Mouse (Mus musculus) C3H10T1/2 (cell line): ENCODE results near the gene Dppa1. TPM values are rescaled to one million over a fixed set of nuclear protein-coding genes. Genes with fewer than 3 reads are reported as not detected.

Source experiments
- polyA plus RNA-seq, 2 experiments: library from polyadenylated mRNA; unstranded; fragments of >200 nt; fragmentation: generic; extraction: Trizol; gene quantifications; one replicate each; pipeline ENCODE4 v1.2.1; 2012; ENCODE audit warnings: missing spikeins in 2 of 2

The Dppa1 gene
- polyA plus RNA-seq = not detected

DNA sequence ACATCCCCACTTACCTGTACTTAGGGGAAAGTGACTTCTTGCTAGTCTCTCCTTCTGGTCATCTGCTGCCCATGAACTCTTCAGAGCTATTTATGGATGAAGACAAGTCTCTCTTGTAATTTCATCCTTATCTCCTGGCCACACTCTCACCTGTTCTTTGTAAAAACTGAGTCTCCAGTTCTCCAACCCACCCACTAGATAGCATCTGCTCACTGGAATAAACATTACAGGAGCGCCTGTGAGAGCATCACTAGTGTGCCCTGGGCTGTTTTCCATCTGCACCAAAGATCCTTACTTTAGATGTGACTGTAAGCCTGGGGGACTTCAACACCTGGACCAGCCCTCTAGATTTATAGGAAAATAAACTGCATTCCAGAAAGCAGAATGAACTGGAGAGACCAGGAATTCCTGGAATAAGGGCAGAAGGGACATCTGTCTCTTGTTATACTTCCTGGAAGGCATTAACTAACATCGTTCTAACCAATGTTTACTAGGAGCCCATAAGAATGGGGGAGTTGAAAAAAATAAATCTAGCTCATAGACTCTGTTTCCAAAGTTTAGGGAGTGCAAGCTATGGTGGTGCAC is at the start of gene Dppa1:
TSS of gene Dppa1 (minus strand) at position 51 of the 585 bp plus-strand sequence.

GRCm38 (mm10) chr11:46571327-46571726 is 57.7 kb downstream of the Dppa1 start, which contains the start of gene BC053393:
Gene BC053393, plus strand, starts transcription at chr11:46571536.

Other genes with a start within 250 kb of the Dppa1 start
- not detected for gene Itk, start 239.7 kb downstream of the Dppa1 start, polyA plus RNA-seq
- gene Fam71b, start 232.7 kb downstream of the Dppa1 start, polyA plus RNA-seq = not detected
- 10 to 100 TPM in 1 of 2 experiments, 1 to 10 TPM in 1; 3.5 to 15.5 TPM for gene Med7, start 192.3 kb downstream of the Dppa1 start, polyA plus RNA-seq
- gene Havcr2, start 174.3 kb downstream of the Dppa1 start, polyA plus RNA-seq = under 1 TPM; 0.11 to 0.19 TPM
- gene Gm12169, start 105.0 kb downstream of the Dppa1 start, polyA plus RNA-seq = not detected
- gene BC053393, start 57.7 kb downstream of the Dppa1 start, polyA plus RNA-seq = not detected
- gene Timd2, start 77.8 kb upstream of the Dppa1 start, polyA plus RNA-seq = not detected
- not detected for gene Havcr1, start 105.8 kb upstream of the Dppa1 start, polyA plus RNA-seq
- not detected for gene Timd4, start 181.5 kb upstream of the Dppa1 start, polyA plus RNA-seq